ENCODE assay signal across 8 mouse cellular contexts in genomic region chr9:65293973-65294715, GRCm38 (mm10). TPM values are rescaled to one million over a fixed set of nuclear protein-coding genes. Genes with fewer than 3 reads are reported as not detected.
DNase-seq lines count a peak whose midpoint lies in the region; ATAC-seq and TF ChIP-seq lines count a peak whose summit lies in the region.

TSS of gene Clpx (plus strand) at chr9:65294260.

- H3K27ac ChIP-seq in heart, embryonic 11.5 days (ENCODE audit: low read depth, low read length): peak within 1 kb of the TSS; percentile 84
- peak within 1 kb of the TSS; percentile 90 for H3K27ac ChIP-seq in kidney, embryonic 16.5 days (ENCODE audit: low read length)
- H3K27ac ChIP-seq in liver, adult 2 months (replicated peaks; ENCODE audit: insufficient read depth, low read depth, low read length): peak within 1 kb of the TSS; percentile 97

- H3K4me3 ChIP-seq in C2C12 (ENCODE audit: insufficient read depth, poor library complexity, severe bottlenecking) (peak within 1 kb of the TSS; percentile 89), myocyte (peak within 1 kb of the TSS; percentile 90)
- peak within 1 kb of the TSS; percentile 79 for H3K4me3 ChIP-seq in erythroblast, embryonic 14.5 days (replicated peaks)
- peak within 1 kb of the TSS; percentile 96 for H3K4me3 ChIP-seq in heart, embryonic 11.5 days (ENCODE audit: low read depth, low read length)
- H3K4me3 ChIP-seq in kidney, embryonic 16.5 days (ENCODE audit: low read length): peak within 1 kb of the TSS; percentile 94
- peak within 1 kb of the TSS; percentile 91 for H3K4me3 ChIP-seq in liver, adult 2 months (ENCODE audit: insufficient read depth, low read depth, low read length)

- no peak for TF ChIP-seq CTCF in C2C12 (IDR thresholded peaks at IDR 0.05; ENCODE audit: control insufficient read depth, insufficient read depth, insufficient read length)
- TF ChIP-seq CTCF in brain, embryonic 14.5 days (IDR thresholded peaks at IDR 0.05; ENCODE audit: borderline replicate concordance, extremely low read depth, insufficient read depth, insufficient read length): peak; percentile 7; the same call in 1 of the 2 replicates
- no peak for TF ChIP-seq CTCF in liver, adult 2 months (IDR thresholded peaks at IDR 0.05; ENCODE audit: low read depth, low read length)

- H3K36me3 ChIP-seq in C2C12 (ENCODE audit: control insufficient read depth, insufficient read depth) (peaks cover 8% of the 10 kb centered on the region), myocyte (ENCODE audit: control insufficient read depth, insufficient read depth) (peaks cover 4% of the 10 kb centered on the region)
- peaks cover 31% of the 10 kb centered on the region for H3K36me3 ChIP-seq in erythroblast, embryonic 14.5 days (ENCODE audit: control insufficient read depth)
- no peaks in the 10 kb centered on the region for H3K36me3 ChIP-seq in heart, embryonic 11.5 days (ENCODE audit: control insufficient read depth, insufficient read depth, low read length)
- no peaks in the 10 kb centered on the region; the same call in 1 of the 2 replicates for H3K36me3 ChIP-seq in kidney, embryonic 16.5 days (ENCODE audit: insufficient read depth, low read length)
- H3K36me3 ChIP-seq in liver, adult 2 months (ENCODE audit: control insufficient read depth, insufficient read depth, low read length): peaks cover 7% of the 10 kb centered on the region; the same call in 1 of the 2 replicates
- H3K36me3 ChIP-seq in splenic B cell, adult 2 months (ENCODE audit: control insufficient read depth, insufficient read depth, low read length, poor library complexity, severe bottlenecking): peaks cover 4% of the 10 kb centered on the region

- peak; percentile 93 for ATAC-seq in heart, embryonic 11.5 days (replicated peaks; ENCODE audit: insufficient number of reproducible peaks, low FRiP score, low TSS enrichment)
- ATAC-seq in kidney, embryonic 16.5 days (ENCODE audit: low FRiP score, low TSS enrichment): peak; percentile 96

- under 1% methylated on average over 71 of the region's 71 CpGs for WGBS in heart, embryonic 11.5 days (ENCODE audit: insufficient replicate concordance)
- WGBS in kidney, embryonic 16.5 days: under 1% methylated on average over 68 of the region's 71 CpGs
- under 1% methylated on average over 71 of the region's 71 CpGs for WGBS in liver, adult 2 months

- H3K4me2 ChIP-seq in heart, embryonic 11.5 days: peak within 1 kb of the TSS; percentile 79
- peak within 1 kb of the TSS; percentile 81 for H3K4me2 ChIP-seq in kidney, embryonic 16.5 days (replicated peaks; ENCODE audit: low read depth, low read length)
- peak within 1 kb of the TSS; percentile 77 for H3K4me2 ChIP-seq in myocyte (ENCODE audit: low read depth)

- H3K9ac ChIP-seq in heart, embryonic 11.5 days (ENCODE audit: low read depth, low read length): peak within 1 kb of the TSS; percentile 93
- peak within 1 kb of the TSS; percentile 93 for H3K9ac ChIP-seq in kidney, embryonic 16.5 days (replicated peaks; ENCODE audit: low read length)
- peak within 1 kb of the TSS; percentile 95 for H3K9ac ChIP-seq in liver, adult 2 months (ENCODE audit: low read depth, low read length)

- H3ac ChIP-seq in C2C12 (ENCODE audit: control insufficient read depth, insufficient read length, low read depth): peak within 1 kb of the TSS; percentile 81
- peak within 1 kb of the TSS; percentile 61 for H3ac ChIP-seq in myocyte (ENCODE audit: control insufficient read depth, insufficient read length)

- H3K4me1 ChIP-seq in erythroblast, embryonic 14.5 days (ENCODE audit: control insufficient read depth): peaks cover 44% of the 10 kb centered on the region
- peaks cover 15% of the 10 kb centered on the region for H3K4me1 ChIP-seq in heart, embryonic 11.5 days (ENCODE audit: control insufficient read depth, insufficient read depth, low read length)
- peaks cover 6% of the 10 kb centered on the region for H3K4me1 ChIP-seq in kidney, embryonic 16.5 days (ENCODE audit: insufficient read depth, low read length)
- H3K4me1 ChIP-seq in liver, adult 2 months (ENCODE audit: control insufficient read depth, insufficient read depth, low read length): peaks cover 28% of the 10 kb centered on the region

- peak; percentile 80; the same call in 1 of the 2 replicates for TF ChIP-seq POLR2A in brain, embryonic 14.5 days (IDR thresholded peaks at IDR 0.05; ENCODE audit: borderline replicate concordance, extremely low read depth, insufficient read depth, insufficient read length, poor library complexity, severe bottlenecking)
- peak; percentile 96 for TF ChIP-seq POLR2A in liver, adult 2 months (IDR thresholded peaks at IDR 0.05; ENCODE audit: extremely low read depth, insufficient read depth, low read length)
- peak; percentile 88 for TF ChIP-seq POLR2A in myocyte (IDR thresholded peaks at IDR 0.05; ENCODE audit: insufficient read length, low read depth)

- H3K27me3 ChIP-seq in C2C12 (ENCODE audit: control insufficient read depth, insufficient read depth, insufficient read length) (no peaks in the 10 kb centered on the region), myocyte (ENCODE audit: control insufficient read depth, insufficient read depth, insufficient read length) (no peaks in the 10 kb centered on the region)
- H3K27me3 ChIP-seq in erythroblast, embryonic 14.5 days (ENCODE audit: control insufficient read depth): no peaks in the 10 kb centered on the region
- H3K27me3 ChIP-seq in heart, embryonic 11.5 days (ENCODE audit: control insufficient read depth, insufficient read depth, low read length): no peaks in the 10 kb centered on the region
- no peaks in the 10 kb centered on the region for H3K27me3 ChIP-seq in kidney, embryonic 16.5 days (ENCODE audit: insufficient read depth, low read length)
- H3K27me3 ChIP-seq in liver, adult 2 months (ENCODE audit: control insufficient read depth, insufficient read depth, low read length): no peaks in the 10 kb centered on the region
- H3K27me3 ChIP-seq in splenic B cell, adult 2 months (ENCODE audit: control insufficient read depth, insufficient read depth, low read length, poor library complexity, severe bottlenecking): no peaks in the 10 kb centered on the region

- H3K9me3 ChIP-seq in erythroblast, embryonic 14.5 days (ENCODE audit: control insufficient read depth, low read length): no peaks in the 10 kb centered on the region
- no peaks in the 10 kb centered on the region for H3K9me3 ChIP-seq in heart, embryonic 11.5 days (replicated peaks; ENCODE audit: control insufficient read depth, low read length)
- no peaks in the 10 kb centered on the region for H3K9me3 ChIP-seq in kidney, embryonic 16.5 days (ENCODE audit: low read length)

- peak; percentile 100 for DNase-seq in brain, embryonic 14.5 days (ENCODE audit: low read depth)
- peak; percentile 91 for DNase-seq in liver, adult 2 months (ENCODE audit: extremely low read depth, low read depth, low spot score)
- peak; percentile 98 for DNase-seq in splenic B cell, adult 2 months (ENCODE audit: low read depth, low spot score)

- H3K79me2 ChIP-seq in C2C12 (ENCODE audit: control insufficient read depth, insufficient read depth) (peaks cover 47% of the 10 kb centered on the region), myocyte (ENCODE audit: control insufficient read depth, insufficient read depth) (peaks cover 36% of the 10 kb centered on the region)
- peaks cover 23% of the 10 kb centered on the region; the same call in 1 of the 2 replicates for H3K79me2 ChIP-seq in liver, adult 2 months (ENCODE audit: control insufficient read depth, insufficient read depth, low read length)

- H3K79me3 ChIP-seq in C2C12 (ENCODE audit: low read depth): peaks cover 21% of the 10 kb centered on the region

TF ChIP-seq in C2C12, 6 proteins besides CTCF, POLR2A, EP300 and RAD21:
- TF ChIP-seq FOSL1 (IDR thresholded peaks at IDR 0.05; ENCODE audit: insufficient read depth, low read length, poor library complexity, severe bottlenecking) (no peak), USF1 (IDR thresholded peaks at IDR 0.05; ENCODE audit: low read depth) (no peak), MYOG (IDR thresholded peaks at IDR 0.05; ENCODE audit: control insufficient read depth, extremely low read depth, insufficient read length) (no peak), MYOD1 (IDR thresholded peaks at IDR 0.05; ENCODE audit: control insufficient read depth, insufficient read length, low read depth) (no peak), MAX (IDR thresholded peaks at IDR 0.05) (no peak), CEBPB (IDR thresholded peaks at IDR 0.05; ENCODE audit: low read depth) (no peak)

TF ChIP-seq in myocyte, 11 proteins besides CTCF, POLR2A, EP300 and RAD21:
- TF ChIP-seq POLR2AphosphoS2 (IDR thresholded peaks at IDR 0.05; ENCODE audit: insufficient read length, low read depth) (peak; percentile 88), USF1 (IDR thresholded peaks at IDR 0.05; ENCODE audit: low read depth) (no peak), CEBPB (IDR thresholded peaks at IDR 0.05; ENCODE audit: insufficient read depth, poor library complexity, severe bottlenecking) (0 out of 2 replicates have a peak, but pooled peaks have one; percentile 1), E2F4 (IDR thresholded peaks at IDR 0.05; ENCODE audit: insufficient read depth) (peak; percentile 28)

RNA-seq across cellular contexts. Expression of gene Clpx, which starts in this region (rescaled TPM):
- polyA plus RNA-seq in C2C12 (2012; fragmentation: generic; extraction: Trizol) (9.3 TPM), myocyte (2012; fragmentation: generic; extraction: Trizol) (13.0 TPM)
- 18.0 and 20.1 TPM in 2 replicates for polyA plus RNA-seq in brain, embryonic 14.5 days (2012; rRNA removed)
- polyA plus RNA-seq in erythroblast, embryonic 14.5 days (2012): 0.86 and 1.1 TPM in 2 replicates
- polyA plus RNA-seq in heart, embryonic 11.5 days (2014; fragmentation: Nextera tagmentation; extraction: Ambion mirVana): 42.9 and 50.6 TPM in 2 replicates
- 54.5 and 56.7 TPM in 2 replicates for polyA plus RNA-seq in kidney, embryonic 16.5 days (2015; fragmentation: Nextera tagmentation; extraction: Ambion mirVana)
- total RNA-seq in liver, adult 2 months (2014; rRNA removed): 54.0 and 56.1 TPM in 2 replicates
- 39.2 and 62.4 TPM in 2 replicates for polyA plus RNA-seq in liver, adult 2 months (2012; rRNA removed)

Comparison
In these comparisons a context has a peak if more than half of its experiments do, and no peak if none do; other contexts are left out.
1. Peak in every context shown above with its lines: DNase-seq, ATAC-seq, H3K4me3 ChIP-seq and H3K27ac ChIP-seq.